Mouse (Mus musculus): ENCODE results near the gene Pirb. TPM values are rescaled to one million over a fixed set of nuclear protein-coding genes. Genes with fewer than 3 reads are reported as not detected.
"Not testable (repeated sequence)": the region's sequence is repeated elsewhere in the genome, so short reads cannot be mapped to it uniquely, and the experiment has no call there.

Gene Pirb
- 0.18 and 0.34 TPM in 2 replicates for polyA plus RNA-seq (2012; rRNA removed)

GRCm38 (mm10) chr7:3720268-3720667 is at the start of gene Pirb:
Gene Pirb (minus strand): TSS chr7:3720391.
- DNase-seq (ENCODE audit: low read depth) = not testable (repeated sequence)

GRCm38 (mm10) chr7:3732675-3733074 is 12.5 kb upstream of the Pirb start:
- not testable (repeated sequence) for DNase-seq (ENCODE audit: low read depth)

- DNase-seq (ENCODE audit: low read depth) = not testable (repeated sequence)
Measured at GRCm38 (mm10) chr7:3725459-3725858, 5.3 kb upstream of the Pirb start.

- DNase-seq (ENCODE audit: low read depth) = no peak
- no peak for TF ChIP-seq CTCF (IDR thresholded peaks at IDR 0.05; ENCODE audit: borderline replicate concordance, extremely low read depth, insufficient read depth, insufficient read length)
- TF ChIP-seq POLR2A (IDR thresholded peaks at IDR 0.05; ENCODE audit: borderline replicate concordance, extremely low read depth, insufficient read depth, insufficient read length, poor library complexity, severe bottlenecking) = no peak
Measured at GRCm38 (mm10) chr7:3715249-3715648, 4.9 kb downstream of the Pirb start.

- TF ChIP-seq CTCF (IDR thresholded peaks at IDR 0.05; ENCODE audit: borderline replicate concordance, extremely low read depth, insufficient read depth, insufficient read length) (no peak), POLR2A (IDR thresholded peaks at IDR 0.05; ENCODE audit: borderline replicate concordance, extremely low read depth, insufficient read depth, insufficient read length, poor library complexity, severe bottlenecking) (no peak)
- DNase-seq (ENCODE audit: low read depth) = no peak
Measured at GRCm38 (mm10) chr7:3712264-3712942, 7.8 kb downstream of the Pirb start.

GRCm38 (mm10) chr7:3709000-3709399 is 11.2 kb downstream of the Pirb start:
- TF ChIP-seq CTCF (IDR thresholded peaks at IDR 0.05; ENCODE audit: borderline replicate concordance, extremely low read depth, insufficient read depth, insufficient read length) (no peak), POLR2A (IDR thresholded peaks at IDR 0.05; ENCODE audit: borderline replicate concordance, extremely low read depth, insufficient read depth, insufficient read length, poor library complexity, severe bottlenecking) (no peak)
- no peak for DNase-seq (ENCODE audit: low read depth)

- DNase-seq (ENCODE audit: low read depth) = not testable (repeated sequence)
Measured at GRCm38 (mm10) chr7:3708447-3708980, 11.7 kb downstream of the Pirb start.

GRCm38 (mm10) chr7:3707568-3708413 is 12.4 kb downstream of the Pirb start:
- TF ChIP-seq CTCF (IDR thresholded peaks at IDR 0.05; ENCODE audit: borderline replicate concordance, extremely low read depth, insufficient read depth, insufficient read length) (no peak), POLR2A (IDR thresholded peaks at IDR 0.05; ENCODE audit: borderline replicate concordance, extremely low read depth, insufficient read depth, insufficient read length, poor library complexity, severe bottlenecking) (no peak)
- DNase-seq (ENCODE audit: low read depth) = no peak

GRCm38 (mm10) chr7:3707027-3707426 is 13.2 kb downstream of the Pirb start:
- DNase-seq (ENCODE audit: low read depth) = no peak
- TF ChIP-seq POLR2A (IDR thresholded peaks at IDR 0.05; ENCODE audit: borderline replicate concordance, extremely low read depth, insufficient read depth, insufficient read length, poor library complexity, severe bottlenecking) (no peak), CTCF (IDR thresholded peaks at IDR 0.05; ENCODE audit: borderline replicate concordance, extremely low read depth, insufficient read depth, insufficient read length) (no peak)

GRCm38 (mm10) chr7:3706343-3706934 is 13.8 kb downstream of the Pirb start:
- TF ChIP-seq POLR2A (IDR thresholded peaks at IDR 0.05; ENCODE audit: borderline replicate concordance, extremely low read depth, insufficient read depth, insufficient read length, poor library complexity, severe bottlenecking) = no peak
- no peak for DNase-seq (ENCODE audit: low read depth)

GRCm38 (mm10) chr7:3705911-3706310 is 14.3 kb downstream of the Pirb start:
- DNase-seq (ENCODE audit: low read depth) = no peak
- no peak for TF ChIP-seq CTCF (IDR thresholded peaks at IDR 0.05; ENCODE audit: borderline replicate concordance, extremely low read depth, insufficient read depth, insufficient read length)
- no peak for TF ChIP-seq POLR2A (IDR thresholded peaks at IDR 0.05; ENCODE audit: borderline replicate concordance, extremely low read depth, insufficient read depth, insufficient read length, poor library complexity, severe bottlenecking)

- not testable (repeated sequence) for DNase-seq (ENCODE audit: low read depth)
Measured at GRCm38 (mm10) chr7:3705461-3705860, 14.7 kb downstream of the Pirb start.

GRCm38 (mm10) chr7:3704475-3704874 is 15.7 kb downstream of the Pirb start:
- no peak for DNase-seq (ENCODE audit: low read depth)
- TF ChIP-seq POLR2A (IDR thresholded peaks at IDR 0.05; ENCODE audit: borderline replicate concordance, extremely low read depth, insufficient read depth, insufficient read length, poor library complexity, severe bottlenecking) (no peak), CTCF (IDR thresholded peaks at IDR 0.05; ENCODE audit: borderline replicate concordance, extremely low read depth, insufficient read depth, insufficient read length) (no peak)

All from brain, embryonic 14.5 days (tissue).